Mouse (Mus musculus): ENCODE data around the gene Gpr152. TPM values are rescaled to one million over a fixed set of nuclear protein-coding genes. Genes with fewer than 3 reads are reported as not detected.
"Not testable (repeated sequence)": the region's sequence is repeated elsewhere in the genome, so short reads cannot be mapped to it uniquely, and the experiment has no call there.

Gene Gpr152
- polyA plus RNA-seq, 1 experiment, result 0.06 TPM

DNA sequence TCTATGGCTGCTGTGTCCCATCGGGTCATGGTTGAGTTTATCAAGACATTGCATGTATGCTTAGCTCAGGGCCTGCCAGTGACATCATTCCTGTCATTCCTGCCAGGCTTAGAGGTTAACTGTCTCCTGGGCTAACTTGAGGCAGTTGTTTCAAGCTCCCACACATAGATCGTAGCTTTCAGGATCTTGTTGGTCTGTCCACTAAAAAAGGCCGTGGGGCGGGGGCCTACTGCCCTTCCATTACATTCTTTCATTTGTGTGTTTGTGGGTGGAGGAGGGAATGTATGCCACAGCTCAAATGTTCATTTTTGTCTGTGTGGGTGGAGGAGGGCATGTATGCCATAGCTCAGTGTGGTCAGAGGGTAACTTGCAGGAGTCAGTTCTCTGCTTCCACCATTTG is 9.5 kb upstream of the Gpr152 start:
- Histone ChIP-seq H3K27me3 (ENCODE audit: control insufficient read depth, insufficient read depth, low read length) (no peaks in the 10 kb centered on the region), H3K4me1 (ENCODE audit: control insufficient read depth, insufficient read depth, insufficient read length, low read length) (peaks cover 12% of the 10 kb centered on the region), H3K36me3 (ENCODE audit: control insufficient read depth, insufficient read depth, low read length) (peaks cover 34% of the 10 kb centered on the region), H3K27ac (ENCODE audit: insufficient read depth, low read depth, low read length) (no peak overlapping the region), H3K4me3 (ENCODE audit: low read depth, low read length) (no peak overlapping the region)
- 81% methylated on average over 4 of the region's 4 CpGs for WGBS
- TF ChIP-seq POLR2A (IDR thresholded peaks at IDR 0.05; ENCODE audit: low read depth, low read length) (no peak), CTCF (IDR thresholded peaks at IDR 0.05; ENCODE audit: extremely low read depth, insufficient read length, insufficient replicate concordance, low read depth, low read length) (no peak)

DNA sequence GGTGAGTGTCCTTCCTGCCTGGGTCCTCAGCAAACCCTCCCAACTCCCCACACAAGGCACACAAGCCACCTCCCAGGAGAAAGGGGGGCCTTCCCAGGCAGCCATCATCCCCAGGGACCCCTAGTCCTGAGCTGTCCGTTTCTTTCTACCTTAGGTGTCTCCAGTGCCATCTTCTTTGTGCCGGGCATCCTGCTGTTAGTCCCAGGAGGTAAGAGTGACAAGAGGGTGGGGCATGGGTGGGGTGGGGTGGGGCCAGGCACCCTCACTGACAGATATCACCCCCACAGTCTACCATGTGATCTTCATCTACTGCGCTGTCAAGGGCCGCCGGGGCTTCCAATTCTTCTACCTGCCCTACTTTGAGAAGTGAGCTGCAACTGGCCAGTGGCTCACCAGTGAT is 8.5 kb upstream of the Gpr152 start:
- 90% methylated on average over 5 of the region's 5 CpGs for WGBS

DNA sequence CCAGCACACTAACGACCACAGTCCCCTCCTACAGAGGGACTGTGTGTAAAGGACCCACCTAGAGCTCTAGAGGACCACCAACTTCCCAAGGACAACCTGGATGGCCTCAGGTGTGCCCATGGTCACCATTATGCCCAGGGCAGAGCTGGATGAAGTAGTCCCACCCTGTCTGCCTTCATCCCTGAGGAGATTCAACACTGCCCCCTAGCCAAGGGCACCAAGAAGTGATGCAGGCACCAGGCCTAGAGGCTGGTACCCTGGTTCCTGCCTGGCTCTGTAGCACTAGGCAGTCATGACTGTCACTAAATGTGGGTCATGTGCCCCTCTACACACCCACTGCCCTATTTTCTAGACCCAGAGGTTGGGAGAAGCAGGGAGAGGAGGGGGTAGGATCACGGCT is 7.8 kb upstream of the Gpr152 start:
- Histone ChIP-seq H3K27me3 (ENCODE audit: control insufficient read depth, insufficient read depth, low read length) (no peaks in the 10 kb centered on the region), H3K36me3 (ENCODE audit: control insufficient read depth, insufficient read depth, low read length) (peaks cover 34% of the 10 kb centered on the region), H3K4me1 (ENCODE audit: control insufficient read depth, insufficient read depth, insufficient read length, low read length) (peaks cover 8% of the 10 kb centered on the region), H3K27ac (ENCODE audit: insufficient read depth, low read depth, low read length) (no peak overlapping the region), H3K4me3 (ENCODE audit: low read depth, low read length) (no peak overlapping the region)
- TF ChIP-seq CTCF (IDR thresholded peaks at IDR 0.05; ENCODE audit: extremely low read depth, insufficient read length, insufficient replicate concordance, low read depth, low read length), result no peak
- WGBS, result 84% methylated on average over 2 of the region's 2 CpGs

More for the DNA sequence above, 8.5 kb upstream of the Gpr152 start:
- H3K27ac ChIP-seq (ENCODE audit: insufficient read depth, low read depth, low read length), result no peak overlapping the region
- H3K36me3 ChIP-seq (ENCODE audit: control insufficient read depth, insufficient read depth, low read length), result peaks cover 34% of the 10 kb centered on the region
- TF ChIP-seq CTCF (IDR thresholded peaks at IDR 0.05; ENCODE audit: extremely low read depth, insufficient read length, insufficient replicate concordance, low read depth, low read length) (no peak), POLR2A (IDR thresholded peaks at IDR 0.05; ENCODE audit: low read depth, low read length) (no peak)
- H3K4me1 ChIP-seq (ENCODE audit: control insufficient read depth, insufficient read depth, insufficient read length, low read length), result peaks cover 12% of the 10 kb centered on the region
- no peaks in the 10 kb centered on the region for H3K27me3 ChIP-seq (ENCODE audit: control insufficient read depth, insufficient read depth, low read length)
- H3K4me3 ChIP-seq (ENCODE audit: low read depth, low read length), result no peak overlapping the region

DNA sequence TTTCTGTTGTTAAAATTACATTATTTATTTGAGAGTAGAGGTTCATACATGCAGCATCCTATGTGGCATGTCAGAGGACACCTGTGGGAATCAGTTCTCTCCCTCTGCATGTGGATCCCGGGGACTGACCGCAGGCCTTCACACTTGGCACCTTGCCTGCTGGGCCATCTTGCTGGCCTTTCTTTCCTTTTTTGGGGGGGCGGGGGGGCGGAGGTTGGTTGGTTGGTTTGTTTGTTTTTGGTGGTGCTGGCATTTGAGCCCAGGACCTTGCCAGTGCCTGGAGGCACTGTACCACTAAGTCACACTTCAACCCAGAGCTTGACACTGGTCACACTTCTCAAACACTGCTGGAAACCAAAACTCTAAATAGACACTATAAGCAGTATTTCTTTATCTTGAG is 5.2 kb upstream of the Gpr152 start:
- Histone ChIP-seq H3K36me3 (ENCODE audit: control insufficient read depth, insufficient read depth, low read length) (peaks cover 27% of the 10 kb centered on the region), H3K27ac (ENCODE audit: insufficient read depth, low read depth, low read length) (no peak overlapping the region), H3K4me3 (ENCODE audit: low read depth, low read length) (no peak overlapping the region), H3K4me1 (ENCODE audit: control insufficient read depth, insufficient read depth, insufficient read length, low read length) (no peaks in the 10 kb centered on the region), H3K27me3 (ENCODE audit: control insufficient read depth, insufficient read depth, low read length) (no peaks in the 10 kb centered on the region)
- TF ChIP-seq POLR2A (IDR thresholded peaks at IDR 0.05; ENCODE audit: low read depth, low read length) (no peak), CTCF (IDR thresholded peaks at IDR 0.05; ENCODE audit: extremely low read depth, insufficient read length, insufficient replicate concordance, low read depth, low read length) (no peak)
- 88% methylated on average over 4 of the region's 4 CpGs for WGBS

DNA sequence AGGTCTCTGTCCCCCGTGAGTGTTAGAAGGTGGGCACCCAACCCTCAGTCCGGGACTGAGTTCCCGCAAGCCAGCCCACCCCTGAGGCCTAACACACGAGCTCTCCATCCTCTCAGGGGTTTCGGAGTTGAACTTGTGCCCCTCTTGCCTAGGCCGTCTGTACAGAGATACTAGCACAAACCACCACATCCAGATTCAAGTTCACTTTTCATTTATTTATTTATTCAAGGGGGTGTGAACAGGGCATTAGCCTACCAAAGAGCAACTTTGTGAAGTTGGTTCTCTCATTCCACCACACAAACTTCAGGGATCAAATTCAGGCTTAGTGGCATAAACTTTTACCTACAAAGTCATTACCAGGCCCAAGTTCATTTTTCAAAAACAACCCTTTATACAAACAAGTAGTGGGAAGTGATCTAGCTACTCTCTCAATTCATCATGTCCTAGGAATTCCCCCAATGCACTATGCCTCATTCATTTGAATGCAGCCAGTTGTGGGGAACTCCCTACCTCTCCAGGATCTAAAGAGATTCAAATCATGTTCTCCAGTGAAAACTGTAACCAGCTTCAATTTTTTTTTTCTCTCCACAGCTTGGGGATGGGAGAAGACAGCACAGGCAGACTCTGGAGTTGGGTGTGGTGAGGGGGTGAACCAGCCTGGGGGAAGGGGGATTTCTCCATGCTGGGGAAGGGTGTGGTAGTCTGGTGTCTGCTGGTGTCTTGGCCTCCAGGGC is 4.2 kb upstream of the Gpr152 start:
- WGBS, result 91% methylated on average over 6 of the region's 6 CpGs
- H3K4me3 ChIP-seq (ENCODE audit: low read depth, low read length), result not testable (repeated sequence)

DNA sequence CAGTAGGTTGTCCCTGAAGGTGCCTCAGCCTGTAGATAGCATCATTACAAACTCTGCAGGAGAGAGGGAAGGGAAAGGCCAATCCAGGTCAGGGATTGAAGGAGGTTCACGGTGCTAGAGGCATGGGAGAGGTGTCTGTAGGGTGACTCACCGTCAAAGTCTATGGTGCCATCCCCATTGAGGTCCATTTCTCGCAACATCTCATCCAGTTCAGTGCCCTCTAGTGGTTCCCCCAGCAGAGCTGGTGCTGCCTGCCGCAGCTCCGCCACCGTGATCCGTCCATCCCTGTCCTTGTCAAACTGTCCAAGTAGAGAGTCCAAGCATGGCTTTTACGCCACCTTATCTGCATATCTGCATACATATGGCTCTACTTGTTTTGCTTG is 3.6 kb upstream of the Gpr152 start:
- WGBS, result 10% methylated on average over 8 of the region's 8 CpGs
- not testable (repeated sequence) for H3K27me3 ChIP-seq (ENCODE audit: control insufficient read depth, insufficient read depth, low read length); H3K4me3 ChIP-seq (ENCODE audit: low read depth, low read length); H3K27ac ChIP-seq (ENCODE audit: insufficient read depth, low read depth, low read length); H3K4me1 ChIP-seq (ENCODE audit: control insufficient read depth, insufficient read depth, insufficient read length, low read length)
- TF ChIP-seq CTCF (IDR thresholded peaks at IDR 0.05; ENCODE audit: extremely low read depth, insufficient read length, insufficient replicate concordance, low read depth, low read length), result peak; percentile 59; the same call in 1 of the 2 replicates
- H3K36me3 ChIP-seq (ENCODE audit: control insufficient read depth, insufficient read depth, low read length), result peaks cover 20% of the 10 kb centered on the region

More for the DNA sequence above, 4.2 kb upstream of the Gpr152 start:
- peaks cover 21% of the 10 kb centered on the region for H3K36me3 ChIP-seq (ENCODE audit: control insufficient read depth, insufficient read depth, low read length)
- not testable (repeated sequence) for H3K27me3 ChIP-seq (ENCODE audit: control insufficient read depth, insufficient read depth, low read length); H3K27ac ChIP-seq (ENCODE audit: insufficient read depth, low read depth, low read length); H3K4me1 ChIP-seq (ENCODE audit: control insufficient read depth, insufficient read depth, insufficient read length, low read length)

DNA sequence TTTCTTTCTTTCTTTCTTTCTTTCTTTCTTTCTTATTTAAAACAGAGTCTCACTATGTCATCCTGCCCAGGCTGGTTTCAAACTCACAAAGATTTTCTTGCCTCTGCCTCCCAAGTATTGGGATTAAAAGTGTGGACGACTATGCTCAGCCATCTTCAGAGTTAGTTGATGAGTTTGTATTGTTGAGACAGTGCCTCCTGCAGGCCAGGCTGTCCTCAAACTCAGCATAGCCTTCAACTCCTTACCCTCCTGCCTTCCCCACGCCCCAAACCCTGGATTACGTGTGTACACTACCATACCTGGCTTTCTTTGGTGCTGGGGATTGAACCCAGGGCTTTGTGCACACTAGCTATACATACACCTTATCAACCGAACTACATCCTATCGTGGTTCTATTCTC is 3.1 kb upstream of the Gpr152 start:
- H3K4me1 ChIP-seq (ENCODE audit: control insufficient read depth, insufficient read depth, insufficient read length, low read length), result no peaks in the 10 kb centered on the region
- peaks cover 15% of the 10 kb centered on the region for H3K36me3 ChIP-seq (ENCODE audit: control insufficient read depth, insufficient read depth, low read length)
- H3K27ac ChIP-seq (ENCODE audit: insufficient read depth, low read depth, low read length), result no peak overlapping the region
- WGBS, result 73% methylated on average over 5 of the region's 5 CpGs
- H3K27me3 ChIP-seq (ENCODE audit: control insufficient read depth, insufficient read depth, low read length), result no peaks in the 10 kb centered on the region
- no peak overlapping the region for H3K4me3 ChIP-seq (ENCODE audit: low read depth, low read length)
- TF ChIP-seq POLR2A (IDR thresholded peaks at IDR 0.05; ENCODE audit: low read depth, low read length) (no peak), CTCF (IDR thresholded peaks at IDR 0.05; ENCODE audit: extremely low read depth, insufficient read length, insufficient replicate concordance, low read depth, low read length) (no peak)

Data from small intestine, adult 2 months (tissue).